Mouse (Mus musculus) hindbrain, embryonic 16.5 days (tissue): ENCODE data around the gene Rnft2. TPM values are rescaled to one million over a fixed set of nuclear protein-coding genes. Genes with fewer than 3 reads are reported as not detected.

Experiments
- ATAC-seq: fragments of 200-750 bp; cut with Nextera tagmentation; 2 replicates; pipeline ENCODE4 v1.8.0; 2017; ENCODE audit warnings: moderate TSS enrichment, moderate library complexity
- H3K27ac ChIP-seq: fragments of 300-500 bp; sonication (generic); 2 replicates; pipeline ENCODE4 v1.5.1; 2014; ENCODE audit warnings: low read depth, mild to moderate bottlenecking, control low read depth, low read length, moderate library complexity
- H3K27me3 ChIP-seq: fragments of 300-500 bp; sonication (generic); replicated peaks from 2 replicates; pipeline ENCODE4 v1.6.1; 2014; ENCODE audit warnings: low read length; ENCODE audit not compliant: control insufficient read depth, insufficient read depth
- H3K36me3 ChIP-seq: fragments of 300-500 bp; sonication (generic); 2 replicates; pipeline ENCODE4 v1.6.1; 2014; ENCODE audit warnings: mild to moderate bottlenecking, low read length, moderate library complexity, mixed read lengths; ENCODE audit not compliant: control insufficient read depth, insufficient read depth
- H3K4me1 ChIP-seq: fragments of 300-500 bp; sonication (generic); 2 replicates; pipeline ENCODE4 v1.6.1; 2014; ENCODE audit warnings: low read depth, low read length; ENCODE audit not compliant: control insufficient read depth, insufficient read depth
- H3K4me2 ChIP-seq: fragments of 300-500 bp; sonication (generic); 2 replicates; pipeline ENCODE4 v1.6.1; 2014; ENCODE audit warnings: mild to moderate bottlenecking, low read length, control low read depth, moderate library complexity
- H3K4me3 ChIP-seq: fragments of 300-500 bp; sonication (generic); 2 replicates; pipeline ENCODE4 v1.5.1; 2014; ENCODE audit warnings: mild to moderate bottlenecking, low read length, control low read depth, moderate library complexity
- H3K9ac ChIP-seq: fragments of 300-500 bp; sonication (generic); 2 replicates; pipeline ENCODE4 v1.6.1; 2014; ENCODE audit warnings: low read depth, mild to moderate bottlenecking, control low read depth, low read length, moderate library complexity
- H3K9me3 ChIP-seq: fragments of 300-500 bp; sonication (generic); 2 replicates; pipeline ENCODE4 v1.6.1; 2014; ENCODE audit warnings: mild to moderate bottlenecking, low read length, moderate library complexity; ENCODE audit not compliant: control insufficient read depth
- WGBS: fragments of 180-500 bp; shearing (Covaris S2); extraction: QIAGEN DNeasy Blood & Tissue Kit; methylation state at CpG from one replicate; pipeline ENCODE4 v1.1.7; 2014; 5-methylcytosine and 5-hydroxymethylcytosine counted together
- polyA plus RNA-seq: library from polyadenylated mRNA; unstranded; fragments of >200 nt; fragmentation: Nextera tagmentation; extraction: Ambion mirVana; gene quantifications from 2 replicates; pipeline ENCODE4 v1.2.1, GENCODE M21; 2015

Rnft2 gene
- polyA plus RNA-seq, 1 experiment from 2014 or later, result 9.2 TPM

DNA sequence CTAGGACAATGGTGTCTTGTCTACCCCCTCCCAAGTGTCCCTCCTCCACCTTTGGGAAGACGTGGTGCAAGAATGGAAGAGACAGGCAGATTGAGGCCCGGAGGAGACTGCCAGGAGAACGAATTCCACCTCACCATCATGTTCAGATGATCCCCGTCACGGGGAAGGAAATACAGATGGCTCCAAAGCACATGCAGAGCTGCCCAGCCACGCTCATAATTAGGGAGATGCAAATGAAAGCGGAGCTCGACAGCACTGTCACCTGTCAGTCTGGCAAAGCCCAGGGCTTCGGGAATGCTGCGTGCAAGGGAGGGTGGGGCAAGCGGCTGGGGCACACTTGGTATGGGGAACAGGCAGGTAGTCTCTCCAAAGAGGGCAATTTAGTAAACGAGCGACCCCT lies 47.5 kb downstream of the Rnft2 start:
- H3K9ac ChIP-seq, result no peak overlapping the region
- H3K4me3 ChIP-seq, result no peak overlapping the region
- no peak overlapping the region for H3K27ac ChIP-seq
- no peak for ATAC-seq
- H3K4me1 ChIP-seq, result peaks cover 6% of the 10 kb centered on the region; the same call in 1 of the 2 replicates
- 70% methylated on average over 13 of the region's 13 CpGs for WGBS
- H3K9me3 ChIP-seq, result no peaks in the 10 kb centered on the region
- peaks cover 15% of the 10 kb centered on the region for H3K36me3 ChIP-seq
- H3K4me2 ChIP-seq, result no peak overlapping the region
- no peaks in the 10 kb centered on the region for H3K27me3 ChIP-seq

DNA sequence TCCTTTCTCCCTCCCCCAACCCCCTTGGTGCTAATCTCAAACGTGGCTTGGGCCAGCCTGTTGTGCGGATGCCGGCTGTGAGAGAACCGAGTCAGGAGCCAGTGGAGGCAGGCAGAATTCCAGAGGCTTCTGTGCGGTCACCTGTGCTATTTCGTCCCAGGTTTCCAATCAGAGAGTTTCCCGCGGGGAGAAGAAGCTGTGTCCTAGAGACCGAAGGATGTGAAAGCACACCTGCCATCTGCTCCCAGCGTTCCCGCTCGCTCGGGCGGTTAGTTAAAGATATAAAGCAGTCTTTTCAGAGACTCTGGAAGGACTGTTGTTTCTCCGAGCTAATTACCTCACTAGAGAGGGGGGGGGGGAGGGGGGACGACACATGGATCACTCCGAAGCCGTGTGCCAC lies 52.7 kb downstream of the Rnft2 start:
- 14% methylated on average over 18 of the region's 18 CpGs for WGBS
- no peak overlapping the region for H3K4me2 ChIP-seq
- 0 out of 2 replicates have a peak, but pooled peaks have one; percentile 28 for ATAC-seq
- no peaks in the 10 kb centered on the region for H3K36me3 ChIP-seq
- no peaks in the 10 kb centered on the region for H3K9me3 ChIP-seq
- no peak overlapping the region for H3K4me3 ChIP-seq
- H3K27ac ChIP-seq, result peak overlapping the region; percentile 17; the same call in 1 of the 2 replicates
- H3K4me1 ChIP-seq, result peaks cover 13% of the 10 kb centered on the region
- H3K9ac ChIP-seq, result no peak overlapping the region; the same call in 1 of the 2 replicates
- H3K27me3 ChIP-seq, result no peaks in the 10 kb centered on the region

DNA sequence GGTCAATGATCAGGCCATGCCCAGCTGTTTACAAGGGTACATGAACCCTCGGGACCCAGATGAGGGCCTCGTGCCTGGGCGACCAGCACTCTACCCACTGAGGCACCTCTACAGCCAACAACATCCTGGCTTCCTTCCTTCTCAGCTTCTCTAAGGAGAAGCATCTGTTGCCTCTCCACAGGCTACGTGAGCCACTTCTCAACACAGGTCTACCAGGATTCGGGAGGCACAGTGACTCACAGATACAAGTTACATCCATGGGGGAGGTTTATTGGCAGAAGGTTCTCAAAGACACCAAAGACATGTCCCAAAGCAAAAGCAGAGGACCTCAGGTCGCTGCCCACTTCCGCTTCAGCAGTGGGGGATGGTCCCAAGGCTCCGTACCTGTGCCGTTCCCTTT lies 54.4 kb downstream of the Rnft2 start:
- no peaks in the 10 kb centered on the region for H3K36me3 ChIP-seq
- peaks cover 13% of the 10 kb centered on the region for H3K4me1 ChIP-seq
- ATAC-seq, result no peak
- H3K4me2 ChIP-seq, result no peak overlapping the region
- H3K27ac ChIP-seq, result no peak overlapping the region
- no peak overlapping the region for H3K4me3 ChIP-seq
- H3K9ac ChIP-seq, result no peak overlapping the region
- H3K27me3 ChIP-seq, result no peaks in the 10 kb centered on the region
- no peaks in the 10 kb centered on the region for H3K9me3 ChIP-seq
- WGBS, result 80% methylated on average over 9 of the region's 9 CpGs

DNA sequence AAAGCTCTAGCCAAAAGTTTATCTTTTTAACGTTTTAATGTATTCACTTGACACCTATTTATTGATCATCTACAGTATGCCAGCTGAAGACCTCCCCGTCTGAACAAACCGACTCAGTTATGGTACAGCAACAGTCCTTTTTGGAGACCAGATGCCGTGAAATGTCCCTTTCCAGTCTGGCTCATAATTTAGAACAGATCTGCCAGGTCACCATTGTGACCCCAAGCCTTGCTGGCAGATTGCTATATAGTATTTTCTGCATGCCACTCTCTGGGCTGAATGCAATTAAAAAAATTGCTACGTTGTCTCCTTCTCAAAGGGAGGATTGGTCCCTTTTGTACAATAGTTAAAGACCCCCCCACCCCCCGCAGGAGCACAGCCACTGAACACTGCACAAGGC lies 56.6 kb downstream of the Rnft2 start:
- Histone ChIP-seq H3K9ac (no peak overlapping the region), H3K36me3 (no peaks in the 10 kb centered on the region), H3K27ac (no peak overlapping the region), H3K4me2 (no peak overlapping the region), H3K27me3 (no peaks in the 10 kb centered on the region), H3K4me3 (no peak overlapping the region), H3K4me1 (peaks cover 13% of the 10 kb centered on the region), H3K9me3 (no peaks in the 10 kb centered on the region)
- 45% methylated on average over 6 of the region's 6 CpGs for WGBS
- ATAC-seq, result no peak

DNA sequence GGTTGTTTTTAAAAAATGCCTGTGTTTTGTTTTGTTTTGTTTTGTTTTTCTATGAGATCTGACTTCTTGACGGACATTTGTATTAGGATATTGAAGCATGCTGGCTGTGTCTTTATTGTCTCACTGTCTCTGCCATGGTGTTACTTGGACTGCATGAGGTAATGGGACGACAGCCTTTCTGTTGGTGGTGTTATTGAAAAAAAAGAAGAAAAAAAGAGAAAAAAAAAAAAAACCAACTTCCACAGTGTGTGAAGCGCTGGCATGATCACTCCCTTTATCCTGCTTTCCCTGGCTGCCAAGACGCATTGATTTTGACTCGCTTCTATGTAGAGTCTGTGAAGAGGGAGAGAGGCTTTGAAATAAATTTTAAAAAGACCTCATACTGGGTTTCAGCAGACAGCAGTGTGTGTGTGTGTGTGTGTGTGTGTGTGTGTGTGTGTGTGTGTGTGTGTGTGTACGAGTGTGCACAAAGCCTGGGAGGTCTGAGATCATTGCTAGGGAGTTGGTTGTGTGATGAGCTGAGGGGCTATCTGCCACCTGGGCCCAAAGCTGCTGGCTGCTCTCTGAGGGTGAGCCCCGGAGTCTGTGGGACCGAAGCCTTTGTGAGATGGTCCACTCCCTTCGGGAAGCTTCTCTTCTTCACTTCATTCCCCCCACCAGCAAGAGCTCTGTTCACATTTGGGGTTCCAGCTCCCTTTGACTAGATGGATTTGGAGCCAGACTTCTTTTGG lies 57.8 kb downstream of the Rnft2 start:
- ATAC-seq, result peak; percentile 12; the same call in 1 of the 2 replicates
- Histone ChIP-seq H3K9ac (no peak overlapping the region), H3K27ac (no peak overlapping the region), H3K27me3 (no peaks in the 10 kb centered on the region), H3K9me3 (no peaks in the 10 kb centered on the region), H3K4me2 (no peak overlapping the region), H3K36me3 (no peaks in the 10 kb centered on the region), H3K4me3 (no peak overlapping the region), H3K4me1 (peaks cover 4% of the 10 kb centered on the region)
- WGBS, result 50% methylated on average over 9 of the region's 9 CpGs

DNA sequence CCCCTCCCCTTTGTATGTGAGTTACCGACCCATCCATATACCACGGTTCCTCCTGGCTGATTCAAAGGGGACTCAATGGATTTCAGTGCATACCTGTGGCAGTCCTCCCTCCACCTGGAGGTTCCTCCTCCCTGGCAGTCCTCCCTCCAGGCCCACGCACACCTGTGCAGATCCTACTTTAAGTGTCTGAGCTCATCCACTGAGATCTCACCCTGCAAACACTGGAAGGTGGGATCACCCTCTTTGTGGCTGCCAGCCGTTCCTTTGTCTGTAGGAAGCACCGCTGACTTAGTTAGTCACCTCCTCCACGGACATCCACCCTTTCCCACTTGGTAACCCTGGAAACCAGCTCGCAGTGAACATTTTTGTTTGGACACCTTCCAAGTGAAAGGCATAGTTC lies 67.3 kb downstream of the Rnft2 start:
- H3K27ac ChIP-seq, result no peak overlapping the region
- no peak for ATAC-seq
- WGBS, result 65% methylated on average over 7 of the region's 7 CpGs

DNA sequence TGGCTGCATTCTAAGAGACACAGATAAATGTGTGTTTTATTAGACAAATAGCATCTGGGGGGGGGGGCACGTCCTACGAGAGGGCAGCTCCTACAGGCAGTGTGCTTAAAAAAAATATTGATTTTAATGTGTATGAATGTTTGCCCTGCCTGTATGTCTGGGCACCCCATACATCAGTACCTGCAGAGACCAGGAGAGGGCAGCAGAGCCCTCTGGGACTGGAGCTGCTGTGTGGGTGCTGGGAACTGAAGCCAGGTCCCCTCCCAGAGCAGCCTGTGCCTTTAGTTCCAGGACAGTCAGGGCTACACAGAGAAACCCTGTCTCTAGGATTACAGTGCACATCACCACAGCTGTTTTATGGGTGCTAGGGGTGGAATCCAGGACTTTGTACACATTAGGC lies 69.8 kb downstream of the Rnft2 start:
- H3K4me1 ChIP-seq, result peaks cover 11% of the 10 kb centered on the region
- peaks cover 16% of the 10 kb centered on the region for H3K27me3 ChIP-seq
- no peak overlapping the region for H3K9ac ChIP-seq
- ATAC-seq, result no peak
- H3K9me3 ChIP-seq, result 0 out of 2 replicates have a peak, but pooled peaks cover 2% of the 10 kb centered on the region
- peak overlapping the region; percentile 50 for H3K4me2 ChIP-seq
- no peaks in the 10 kb centered on the region for H3K36me3 ChIP-seq
- no peak overlapping the region for H3K27ac ChIP-seq
- 39% methylated on average over 2 of the region's 2 CpGs for WGBS
- H3K4me3 ChIP-seq, result no peak overlapping the region

More for the DNA sequence above, 67.3 kb downstream of the Rnft2 start:
- Histone ChIP-seq H3K4me3 (no peak overlapping the region), H3K4me2 (no peak overlapping the region), H3K27me3 (peaks cover 9% of the 10 kb centered on the region), H3K36me3 (no peaks in the 10 kb centered on the region), H3K4me1 (no peaks in the 10 kb centered on the region; the same call in 1 of the 2 replicates), H3K9me3 (0 out of 2 replicates have a peak, but pooled peaks cover 2% of the 10 kb centered on the region), H3K9ac (no peak overlapping the region)

DNA sequence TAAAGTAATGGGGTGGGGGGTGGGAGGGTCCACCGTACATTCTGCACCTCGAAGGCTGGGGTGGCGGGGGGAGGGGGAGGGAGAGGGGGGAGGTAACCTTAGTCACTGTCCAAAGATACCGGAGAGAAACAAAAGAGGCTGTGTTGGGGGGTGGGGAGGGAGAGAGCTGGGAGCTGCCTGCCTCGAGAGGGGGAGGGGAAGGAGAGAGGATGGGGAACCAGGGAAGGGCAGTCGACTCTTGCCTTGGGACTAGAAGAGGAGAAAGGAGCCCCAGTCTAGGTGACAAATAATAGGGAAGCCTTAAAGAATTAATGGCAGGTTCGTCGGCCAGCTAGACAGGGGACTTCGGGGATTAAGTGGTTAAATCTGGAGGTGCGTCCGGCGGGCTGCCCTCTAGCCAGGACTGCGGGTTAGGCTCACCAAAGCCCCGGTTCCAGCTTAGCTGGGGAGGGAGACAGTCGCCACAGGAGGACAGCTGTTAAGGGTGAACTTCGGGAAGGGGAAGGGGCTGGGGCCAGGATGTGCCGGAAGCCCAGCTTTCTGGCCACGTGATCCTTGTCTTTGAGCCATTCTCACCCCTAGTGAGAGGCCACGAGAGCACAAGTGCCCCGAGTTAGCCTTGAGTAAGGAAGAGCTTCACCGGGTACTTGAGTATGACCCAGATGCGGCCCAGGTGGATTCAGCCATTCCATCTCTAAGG lies 70.5 kb downstream of the Rnft2 start:
- Histone ChIP-seq H3K4me3 (peak overlapping the region; percentile 32), H3K9ac (peak overlapping the region; percentile 33), H3K36me3 (no peaks in the 10 kb centered on the region), H3K4me2 (peak overlapping the region; percentile 50), H3K9me3 (0 out of 2 replicates have a peak, but pooled peaks cover 2% of the 10 kb centered on the region), H3K4me1 (peaks cover 11% of the 10 kb centered on the region), H3K27me3 (peaks cover 16% of the 10 kb centered on the region), H3K27ac (no peak overlapping the region)
- WGBS, result under 1% methylated on average over 22 of the region's 22 CpGs
- ATAC-seq, result no peak

DNA sequence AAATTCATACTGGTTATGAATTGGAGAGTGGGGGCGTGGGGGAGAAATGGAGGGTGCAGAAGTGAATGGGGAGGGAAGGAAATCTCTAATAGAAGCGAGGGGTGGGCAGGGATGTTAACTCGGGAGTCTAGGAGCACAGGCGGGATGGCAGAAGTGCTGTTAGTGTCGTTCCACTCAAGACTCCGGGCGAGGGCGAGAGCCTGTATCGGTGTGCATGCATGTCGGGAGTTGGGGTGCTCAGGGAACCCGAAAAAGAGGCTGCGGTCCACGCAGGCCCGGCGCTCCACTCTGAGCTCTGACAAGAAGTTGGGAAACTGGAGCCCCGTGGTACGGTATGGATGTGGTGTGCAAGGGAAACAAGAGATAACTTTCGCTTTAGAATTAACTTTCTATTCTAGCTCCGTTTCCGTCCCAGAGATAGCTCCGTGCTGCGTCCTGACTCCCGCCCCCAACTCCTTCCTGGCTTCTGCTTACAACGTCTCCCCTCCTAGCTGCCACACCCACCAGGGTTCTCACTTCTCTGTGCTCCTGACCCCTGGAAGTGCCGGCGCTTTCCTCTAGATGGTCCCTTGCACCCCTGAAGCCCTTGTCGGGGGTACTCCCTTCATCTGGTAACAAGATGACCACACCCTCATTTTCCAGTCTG lies 72.7 kb downstream of the Rnft2 start:
- under 1% methylated on average over 25 of the region's 27 CpGs for WGBS
- peaks cover 22% of the 10 kb centered on the region for H3K27me3 ChIP-seq
- H3K4me1 ChIP-seq, result peaks cover 15% of the 10 kb centered on the region
- H3K9ac ChIP-seq, result no peak overlapping the region
- no peaks in the 10 kb centered on the region for H3K36me3 ChIP-seq
- ATAC-seq, result no peak
- H3K4me3 ChIP-seq, result peak overlapping the region; percentile 51
- 0 out of 2 replicates have a peak, but pooled peaks cover 2% of the 10 kb centered on the region for H3K9me3 ChIP-seq
- H3K27ac ChIP-seq, result no peak overlapping the region
- peak overlapping the region; percentile 73 for H3K4me2 ChIP-seq
